Mouse (Mus musculus) liver, embryonic 16.5 days (tissue): ENCODE results near the gene Fryl. TPM values are rescaled to one million over a fixed set of nuclear protein-coding genes. Genes with fewer than 3 reads are reported as not detected.

Source experiments
- ATAC-seq: fragments of 200-750 bp; cut with Nextera tagmentation; 2 replicates; pipeline ENCODE4 v1.8.0; 2017; ENCODE audit warnings: low read depth, mild to moderate bottlenecking, moderate number of reproducible peaks, moderate library complexity
- H3K27ac ChIP-seq: fragments of 300-500 bp; sonication (generic); 2 replicates; pipeline ENCODE4 v1.5.1; 2014; ENCODE audit warnings: mild to moderate bottlenecking, low read length
- H3K27me3 ChIP-seq: fragments of 300-500 bp; sonication (generic); 2 replicates; pipeline ENCODE4 v1.6.1; 2014; ENCODE audit warnings: low read depth, low read length, mixed read lengths; ENCODE audit not compliant: control insufficient read depth, insufficient read depth
- H3K36me3 ChIP-seq: fragments of 300-500 bp; sonication (generic); 2 replicates; pipeline ENCODE4 v1.6.1; 2014; ENCODE audit warnings: mild to moderate bottlenecking; ENCODE audit not compliant: control insufficient read depth, insufficient read depth
- H3K4me1 ChIP-seq: fragments of 300-500 bp; sonication (generic); 2 replicates; pipeline ENCODE4 v1.6.1; 2014; ENCODE audit warnings: low read depth, low read length, mixed read lengths; ENCODE audit not compliant: control insufficient read depth
- H3K4me2 ChIP-seq: fragments of 300-500 bp; sonication (generic); 2 replicates; pipeline ENCODE4 v1.6.1; 2014; ENCODE audit warnings: low read depth, low read length, mixed read lengths
- H3K4me3 ChIP-seq: fragments of 300-500 bp; sonication (generic); 2 replicates; pipeline ENCODE4 v1.5.1; 2014; ENCODE audit warnings: low read depth, mild to moderate bottlenecking, low read length
- H3K9ac ChIP-seq: fragments of 300-500 bp; sonication (generic); 2 replicates; pipeline ENCODE4 v1.6.1; 2014; ENCODE audit warnings: low read depth, low read length
- H3K9me3 ChIP-seq: fragments of 300-500 bp; sonication (generic); replicated peaks from 2 replicates; pipeline ENCODE4 v1.6.1; 2016; ENCODE audit warnings: low read length; ENCODE audit not compliant: control insufficient read depth
- WGBS: fragments of 180-500 bp; shearing (Covaris S2); extraction: QIAGEN DNeasy Blood & Tissue Kit; methylation state at CpG from one replicate; pipeline ENCODE4 v1.1.7; 2014; ENCODE audit not compliant: insufficient replicate concordance; 5-methylcytosine and 5-hydroxymethylcytosine counted together
- polyA plus RNA-seq: library from polyadenylated mRNA; unstranded; fragments of >200 nt; fragmentation: Nextera tagmentation; extraction: Ambion mirVana; gene quantifications from 2 replicates; pipeline ENCODE4 v1.2.1, GENCODE M21; 2015

The Fryl gene
- polyA plus RNA-seq, 1 experiment from 2014 or later = 44.1 TPM

DNA sequence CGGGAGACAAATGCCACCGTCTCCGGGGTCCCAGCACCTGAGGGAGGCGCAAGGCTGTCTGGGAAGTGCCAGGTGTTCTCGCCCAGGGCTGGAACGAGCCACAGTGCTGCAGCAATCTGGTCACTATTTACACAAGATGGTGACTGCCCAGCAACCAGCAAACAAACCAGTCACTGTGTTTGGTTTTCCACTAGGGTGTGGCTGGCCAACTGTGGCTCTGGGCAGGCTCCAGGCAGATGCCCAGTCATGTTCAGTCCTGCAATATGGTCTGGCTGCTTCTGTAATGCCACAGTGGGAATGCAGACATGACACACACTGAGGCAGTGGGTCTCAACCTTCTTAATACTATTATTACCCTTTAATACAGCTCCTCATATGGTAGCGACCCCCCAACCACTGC is 152.8 kb downstream of the Fryl start:
- Histone ChIP-seq H3K27me3 (no peaks in the 10 kb centered on the region), H3K4me2 (no peak overlapping the region), H3K27ac (no peak overlapping the region), H3K4me3 (no peak overlapping the region), H3K36me3 (peaks cover 68% of the 10 kb centered on the region), H3K4me1 (no peaks in the 10 kb centered on the region), H3K9me3 (no peaks in the 10 kb centered on the region), H3K9ac (no peak overlapping the region)
- ATAC-seq = no peak
- 85% methylated on average over 7 of the region's 7 CpGs for WGBS

DNA sequence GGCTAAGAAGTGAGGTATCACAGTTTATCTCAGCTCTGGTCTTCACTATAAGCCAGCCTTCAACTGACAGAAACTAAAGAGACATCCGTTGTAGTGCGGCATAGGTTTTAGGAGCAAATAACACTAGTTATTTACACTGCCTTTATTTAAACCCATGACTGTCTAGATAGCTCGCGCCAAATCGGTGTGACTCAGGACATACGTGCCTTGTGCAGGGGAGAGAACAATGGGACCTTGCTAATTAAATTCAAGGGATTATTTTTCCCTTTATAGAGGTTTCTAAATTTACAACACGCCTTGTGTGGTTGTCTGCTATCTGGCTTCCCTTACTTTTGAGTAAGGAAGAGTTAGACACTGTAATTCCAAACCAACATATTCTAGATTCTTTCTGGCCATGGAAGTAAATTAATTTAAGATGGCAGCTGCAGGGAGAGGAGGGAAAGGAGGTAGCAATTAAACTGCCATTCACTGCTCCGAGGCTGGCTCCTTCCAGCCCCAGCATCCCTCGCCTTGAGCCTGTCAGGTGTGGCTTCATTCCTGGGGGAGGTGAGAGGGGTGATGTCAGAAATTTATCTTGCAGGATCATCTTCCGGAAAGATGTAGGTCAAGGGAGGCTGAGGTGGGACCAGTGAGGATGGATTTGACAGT is 154.0 kb downstream of the Fryl start:
- ATAC-seq = no peak
- no peak overlapping the region for H3K27ac ChIP-seq
- WGBS = 87% methylated on average over 10 of the region's 10 CpGs
- H3K4me2 ChIP-seq = no peak overlapping the region
- H3K36me3 ChIP-seq = peaks cover 69% of the 10 kb centered on the region
- no peak overlapping the region for H3K4me3 ChIP-seq
- no peaks in the 10 kb centered on the region for H3K4me1 ChIP-seq
- H3K9me3 ChIP-seq = no peaks in the 10 kb centered on the region
- H3K27me3 ChIP-seq = no peaks in the 10 kb centered on the region
- no peak overlapping the region for H3K9ac ChIP-seq

DNA sequence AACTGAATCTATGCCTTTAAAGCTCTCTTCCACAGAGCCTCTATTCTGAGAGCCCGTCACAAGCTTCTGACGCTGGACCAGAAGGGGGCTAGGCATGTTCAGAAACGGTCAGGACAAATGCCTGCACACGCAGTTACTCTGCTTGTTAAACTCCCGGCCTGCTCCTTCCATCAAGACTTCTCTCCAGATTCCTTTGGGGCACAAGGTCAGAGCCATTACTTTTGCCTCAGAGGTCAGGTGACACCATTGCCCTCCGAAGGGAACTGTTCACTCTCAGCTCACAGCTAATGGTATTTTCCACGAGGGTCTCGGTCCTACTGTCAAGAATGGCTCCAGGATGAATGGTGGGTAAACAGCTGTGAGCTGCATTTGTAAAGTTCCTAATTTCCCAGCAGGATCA is 164.2 kb downstream of the Fryl start:
- 87% methylated on average over 8 of the region's 8 CpGs for WGBS
- Histone ChIP-seq H3K27me3 (no peaks in the 10 kb centered on the region), H3K4me1 (no peaks in the 10 kb centered on the region), H3K9ac (no peak overlapping the region), H3K27ac (no peak overlapping the region), H3K9me3 (no peaks in the 10 kb centered on the region), H3K4me3 (no peak overlapping the region), H3K4me2 (no peak overlapping the region), H3K36me3 (peaks cover 77% of the 10 kb centered on the region)
- no peak for ATAC-seq

DNA sequence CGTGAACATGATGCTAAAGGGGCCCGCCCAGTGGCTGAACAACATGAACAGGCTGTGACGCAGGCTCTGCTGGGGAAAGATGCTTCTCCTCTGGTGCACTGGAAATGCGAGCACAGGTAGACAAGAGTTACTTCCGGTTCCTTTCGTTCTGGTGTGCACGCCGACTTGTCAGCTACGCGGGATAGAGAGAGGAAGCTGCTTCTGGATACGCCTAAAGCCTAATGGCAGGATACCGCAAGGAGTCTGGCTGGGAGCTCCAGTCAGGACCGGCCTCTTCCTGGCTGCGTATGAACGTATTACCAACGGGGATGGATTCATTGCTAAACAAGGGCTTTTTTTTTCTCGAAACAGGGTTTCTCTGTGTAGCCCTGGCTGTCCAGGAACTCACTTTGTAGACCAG is 167.3 kb downstream of the Fryl start:
- no peaks in the 10 kb centered on the region for H3K9me3 ChIP-seq
- WGBS = 93% methylated on average over 17 of the region's 17 CpGs
- H3K27me3 ChIP-seq = no peaks in the 10 kb centered on the region
- peaks cover 65% of the 10 kb centered on the region for H3K36me3 ChIP-seq
- H3K4me2 ChIP-seq = no peak overlapping the region
- ATAC-seq = no peak
- H3K4me3 ChIP-seq = no peak overlapping the region
- no peak overlapping the region for H3K27ac ChIP-seq
- no peaks in the 10 kb centered on the region for H3K4me1 ChIP-seq
- no peak overlapping the region for H3K9ac ChIP-seq

DNA sequence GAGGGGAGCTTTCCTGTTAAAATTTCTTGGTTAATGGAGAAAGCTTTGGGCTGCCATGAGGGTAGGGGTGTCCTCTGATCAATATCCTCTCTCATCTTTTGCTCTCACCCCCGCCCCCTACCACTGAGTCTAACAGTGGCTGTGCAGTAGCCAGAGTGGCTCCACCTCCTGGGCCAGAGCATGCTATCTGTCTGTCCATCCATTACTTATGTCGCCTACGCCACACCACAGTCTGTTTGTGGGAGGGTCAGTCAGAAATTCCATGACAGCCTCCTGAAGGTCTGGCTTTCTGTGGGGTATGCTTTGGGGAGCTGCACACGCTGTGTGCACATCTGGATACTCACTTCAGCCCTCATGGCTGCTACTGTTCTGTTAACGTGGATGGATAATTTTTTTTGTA is 174.9 kb downstream of the Fryl start:
- WGBS = 88% methylated on average over 5 of the region's 5 CpGs
- ATAC-seq = no peak
- no peaks in the 10 kb centered on the region for H3K4me1 ChIP-seq
- H3K4me2 ChIP-seq = no peak overlapping the region
- peaks cover 41% of the 10 kb centered on the region for H3K36me3 ChIP-seq
- no peaks in the 10 kb centered on the region for H3K9me3 ChIP-seq
- no peak overlapping the region for H3K27ac ChIP-seq
- H3K4me3 ChIP-seq = no peak overlapping the region
- H3K9ac ChIP-seq = no peak overlapping the region
- H3K27me3 ChIP-seq = no peaks in the 10 kb centered on the region

DNA sequence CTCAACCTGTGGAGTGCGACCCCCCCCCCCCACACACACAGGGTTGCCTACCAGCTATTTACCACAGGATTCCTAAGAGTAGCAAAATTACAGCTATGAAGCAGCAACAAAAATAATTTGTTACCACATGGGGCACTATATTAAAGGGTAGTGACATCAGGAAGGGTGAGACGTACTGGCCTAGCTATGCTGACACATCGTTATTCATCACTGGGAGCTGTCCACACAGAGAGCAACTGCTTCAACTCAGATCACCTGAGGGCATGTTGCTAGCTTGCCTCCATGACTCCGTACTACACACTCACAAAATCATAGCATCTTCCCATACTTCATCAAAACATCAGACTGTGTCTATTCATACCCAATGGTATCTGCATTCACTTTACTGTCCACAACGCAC is 176.6 kb downstream of the Fryl start:
- H3K4me2 ChIP-seq = no peak overlapping the region
- no peaks in the 10 kb centered on the region for H3K4me1 ChIP-seq
- H3K9ac ChIP-seq = no peak overlapping the region
- H3K9me3 ChIP-seq = no peaks in the 10 kb centered on the region
- no peaks in the 10 kb centered on the region for H3K27me3 ChIP-seq
- H3K4me3 ChIP-seq = no peak overlapping the region
- no peak overlapping the region for H3K27ac ChIP-seq
- 87% methylated on average over 5 of the region's 5 CpGs for WGBS
- ATAC-seq = no peak
- peaks cover 50% of the 10 kb centered on the region for H3K36me3 ChIP-seq

DNA sequence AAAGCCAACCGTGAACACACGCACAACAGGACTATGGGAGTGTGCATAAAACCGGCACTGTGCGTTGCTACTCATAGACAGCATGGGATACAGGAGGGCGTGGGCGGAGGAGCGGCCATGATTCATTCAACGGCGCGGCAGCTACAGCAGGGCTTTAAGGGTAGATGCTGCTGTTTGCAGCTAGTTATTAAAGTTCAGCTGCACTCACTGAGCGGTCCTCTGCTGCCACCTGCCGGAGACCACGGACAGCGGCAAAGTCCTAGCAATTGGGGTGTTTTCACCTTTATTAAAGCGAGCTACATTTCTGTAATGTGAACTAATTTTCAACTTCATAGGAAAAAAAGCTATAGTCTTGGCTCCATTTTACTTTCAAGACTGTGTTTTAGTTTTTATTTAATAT is 185.1 kb downstream of the Fryl start:
- Histone ChIP-seq H3K4me2 (no peak overlapping the region), H3K4me3 (no peak overlapping the region), H3K9ac (no peak overlapping the region), H3K36me3 (peaks cover 78% of the 10 kb centered on the region), H3K4me1 (no peaks in the 10 kb centered on the region; the same call in 1 of the 2 replicates), H3K27me3 (no peaks in the 10 kb centered on the region), H3K9me3 (no peaks in the 10 kb centered on the region), H3K27ac (no peak overlapping the region)
- ATAC-seq = no peak
- WGBS = 44% methylated on average over 15 of the region's 15 CpGs

DNA sequence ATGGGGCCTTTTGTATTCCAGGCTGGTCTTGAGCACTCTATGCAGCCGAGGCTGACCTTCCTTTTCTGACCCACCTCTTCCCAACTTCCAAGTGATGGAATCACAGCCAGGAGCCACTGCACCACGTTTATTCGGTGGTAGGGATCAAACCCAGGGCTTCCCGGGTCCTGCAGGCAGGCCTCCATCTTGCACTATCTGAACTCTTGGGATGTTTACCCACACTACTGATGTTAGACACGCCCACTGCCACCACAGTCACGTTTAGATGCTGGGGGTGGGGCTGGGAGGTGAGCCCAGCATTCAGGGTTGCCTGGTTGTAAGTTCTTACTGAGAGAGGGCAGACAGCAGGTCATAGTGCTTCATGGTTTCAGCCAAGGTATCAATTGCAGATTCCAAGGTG is 189.5 kb downstream of the Fryl start:
- Histone ChIP-seq H3K9me3 (no peaks in the 10 kb centered on the region), H3K4me1 (no peaks in the 10 kb centered on the region; the same call in 1 of the 2 replicates), H3K27me3 (no peaks in the 10 kb centered on the region), H3K4me2 (no peak overlapping the region), H3K9ac (no peak overlapping the region), H3K36me3 (peaks cover 58% of the 10 kb centered on the region), H3K4me3 (no peak overlapping the region), H3K27ac (no peak overlapping the region)
- peak; percentile 65 for ATAC-seq
- 51% methylated on average over 6 of the region's 6 CpGs for WGBS

DNA sequence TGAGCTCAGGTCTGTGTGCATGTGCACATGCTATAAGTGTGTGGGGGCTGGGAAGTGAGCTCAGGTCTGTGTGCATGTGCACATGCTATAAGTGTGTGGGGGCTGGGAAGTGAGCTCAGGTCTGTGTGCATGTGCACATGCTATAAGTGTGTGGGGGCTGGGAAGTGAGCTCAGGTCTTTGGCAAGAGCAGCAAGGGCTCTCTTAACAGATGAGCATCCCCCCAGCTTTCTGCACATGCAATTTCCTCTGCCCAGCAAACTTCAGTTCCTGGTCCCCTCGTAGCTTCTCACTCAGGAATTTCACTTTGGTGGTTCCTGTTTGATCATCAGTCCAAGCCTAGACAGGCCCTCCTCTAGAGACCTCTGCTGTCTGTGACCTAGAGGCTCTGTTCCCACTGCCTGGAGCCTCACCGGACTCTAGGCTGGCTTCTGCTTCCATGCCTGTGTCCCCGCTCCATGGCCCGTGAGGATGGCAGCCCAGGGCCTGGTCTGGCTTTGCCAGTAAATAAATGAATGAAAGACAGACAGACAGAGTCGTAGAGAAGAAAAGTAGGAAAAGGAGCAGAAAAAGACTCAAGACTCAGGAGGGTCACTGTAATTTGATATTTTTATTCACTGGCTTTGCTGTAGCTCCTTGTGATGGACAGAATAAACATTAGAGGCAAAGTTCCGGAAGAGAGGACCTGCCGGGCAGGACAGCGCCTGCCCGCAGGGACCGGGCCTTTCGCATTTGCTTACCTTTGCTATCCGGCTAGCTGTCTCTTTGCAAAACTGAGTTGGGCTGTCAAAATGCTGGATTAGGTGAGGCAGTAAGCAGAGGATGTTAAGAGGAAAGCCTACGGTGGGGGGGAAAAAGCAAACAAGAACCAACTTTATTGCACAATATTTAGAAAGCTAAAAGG is 192.4 kb downstream of the Fryl start:
- H3K36me3 ChIP-seq = peaks cover 48% of the 10 kb centered on the region
- 76% methylated on average over 13 of the region's 13 CpGs for WGBS
- ATAC-seq = peak; percentile 30; the same call in 1 of the 2 replicates

More for the DNA sequence above, 192.4 kb downstream of the Fryl start:
- Histone ChIP-seq H3K9ac (no peak overlapping the region), H3K4me2 (no peak overlapping the region), H3K27ac (no peak overlapping the region), H3K9me3 (no peaks in the 10 kb centered on the region), H3K27me3 (no peaks in the 10 kb centered on the region), H3K4me3 (no peak overlapping the region), H3K4me1 (no peaks in the 10 kb centered on the region; the same call in 1 of the 2 replicates)
